Mouse (Mus musculus) E14TG2a.4 (cell line): Measurements from ENCODE around the gene Ift20.
"Not testable (repeated sequence)": the region's sequence is repeated elsewhere in the genome, so short reads cannot be mapped to it uniquely, and the experiment has no call there.

Experiments used
- H3K27me3 ChIP-seq: 2 replicates; pipeline ENCODE4 v1.6.1; 2014; ENCODE audit warnings: low read length, control low read depth; ENCODE audit not compliant: insufficient read depth
- H3K36me3 ChIP-seq: 2 replicates; pipeline ENCODE4 v1.6.1; 2014; ENCODE audit warnings: low read length, control low read depth; ENCODE audit not compliant: insufficient read depth
- H3K4me1 ChIP-seq: replicated peaks from 2 replicates; pipeline ENCODE4 v1.6.1; 2014; ENCODE audit warnings: low read depth, low read length, control low read depth
- H3K4me3 ChIP-seq: replicated peaks from 2 replicates; pipeline ENCODE4 v1.5.1; 2014; ENCODE audit warnings: mild to moderate bottlenecking, low read length
- H3K9me3 ChIP-seq: 2 replicates; pipeline ENCODE4 v1.6.1; 2014; ENCODE audit warnings: low read length, control low read depth
- CTCF ChIP-seq: conservative IDR thresholded peaks from 2 replicates; pipeline ENCODE4 v1.5.1; 2014; ENCODE audit warnings: low read length
- NANOG ChIP-seq: IDR thresholded peaks from 2 replicates; pipeline ENCODE4 v1.6.1; 2014; ENCODE audit warnings: borderline replicate concordance, low read length, mixed read lengths
- POU5F1 ChIP-seq: IDR thresholded peaks from 2 replicates; pipeline ENCODE4 v1.6.1; 2014; ENCODE audit warnings: low read length, borderline replicate concordance

Ift20 gene

DNA sequence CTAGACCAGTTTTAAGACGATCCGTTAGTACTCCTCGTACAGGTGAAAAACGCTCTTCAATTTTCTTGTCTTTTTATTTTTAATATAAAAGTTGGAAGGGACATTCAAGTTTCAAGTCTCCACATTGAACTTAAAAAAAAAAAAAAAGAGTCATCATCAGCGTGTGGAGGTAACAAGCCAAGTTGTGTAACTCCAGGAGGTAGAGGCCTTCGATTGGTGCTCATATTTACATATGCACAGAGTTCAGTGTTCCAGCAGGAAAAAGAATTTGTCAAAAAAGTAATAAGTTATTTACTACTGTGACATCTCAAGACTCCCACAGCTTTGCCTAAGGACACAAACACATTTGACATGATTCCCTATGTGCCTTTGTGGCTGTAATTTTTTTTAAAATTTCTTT, 31.5 kb downstream of the Ift20 start:
- Histone ChIP-seq H3K4me3 (no peak overlapping the region), H3K36me3 (peaks cover 53% of the 10 kb centered on the region), H3K4me1 (no peaks in the 10 kb centered on the region), H3K9me3 (no peaks in the 10 kb centered on the region), H3K27me3 (no peaks in the 10 kb centered on the region)
- TF ChIP-seq CTCF (no peak), NANOG (no peak), POU5F1 (no peak)

- TF ChIP-seq NANOG = no peak
- no peak for TF ChIP-seq POU5F1
- no peak for TF ChIP-seq CTCF
- no peaks in the 10 kb centered on the region for H3K27me3 ChIP-seq
- no peak overlapping the region for H3K4me3 ChIP-seq
- no peaks in the 10 kb centered on the region for H3K9me3 ChIP-seq
- no peaks in the 10 kb centered on the region for H3K4me1 ChIP-seq
- peaks cover 59% of the 10 kb centered on the region for H3K36me3 ChIP-seq
Observed at GRCm38 (mm10) chr11:78568827-78569226, 32.7 kb downstream of the Ift20 start.

DNA sequence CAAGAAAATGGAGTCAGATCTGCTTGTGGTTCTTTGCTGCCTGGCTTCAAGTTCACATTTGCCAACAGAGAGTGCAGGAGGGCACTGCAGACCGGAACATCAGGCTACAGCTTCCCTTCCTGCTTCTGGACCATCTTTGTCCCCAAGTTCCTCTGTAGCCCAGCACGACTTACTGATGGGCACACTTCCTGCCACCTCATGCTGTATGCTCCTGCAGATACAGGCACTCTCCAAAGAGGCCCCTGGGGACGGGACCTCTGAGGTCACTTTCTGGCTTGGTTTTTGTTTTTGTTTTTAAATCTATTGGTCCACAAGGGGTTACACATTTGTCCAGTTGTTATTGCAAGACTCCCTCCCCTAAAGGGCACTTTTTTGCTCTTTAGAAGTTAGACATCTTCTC, 33.6 kb downstream of the Ift20 start:
- H3K36me3 ChIP-seq = peaks cover 65% of the 10 kb centered on the region
- H3K4me1 ChIP-seq = no peaks in the 10 kb centered on the region
- H3K4me3 ChIP-seq = no peak overlapping the region
- no peak for TF ChIP-seq NANOG
- TF ChIP-seq POU5F1 = no peak
- TF ChIP-seq CTCF = no peak
- H3K27me3 ChIP-seq = no peaks in the 10 kb centered on the region
- no peaks in the 10 kb centered on the region for H3K9me3 ChIP-seq

DNA sequence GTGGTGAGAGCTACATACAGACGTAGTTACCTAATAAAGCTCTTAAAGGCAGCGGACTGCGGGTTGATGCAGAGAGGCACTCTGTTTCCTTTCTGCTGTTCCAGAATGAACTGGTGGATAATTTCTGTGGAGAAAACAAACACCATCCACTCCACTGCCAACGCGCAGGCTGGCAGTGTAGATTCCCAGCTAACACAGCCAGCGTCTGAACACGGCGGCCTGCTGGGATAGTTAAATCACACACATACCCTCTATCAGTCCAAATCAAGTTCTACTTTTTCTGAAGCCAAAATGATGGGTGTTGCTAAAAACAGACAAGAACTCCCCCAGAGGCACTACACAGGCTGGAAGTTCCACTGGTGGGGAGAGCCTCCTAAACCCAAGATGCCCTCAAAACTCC, 35.3 kb downstream of the Ift20 start:
- Histone ChIP-seq H3K36me3 (peaks cover 68% of the 10 kb centered on the region), H3K4me3 (no peak overlapping the region), H3K9me3 (no peaks in the 10 kb centered on the region), H3K4me1 (no peaks in the 10 kb centered on the region), H3K27me3 (no peaks in the 10 kb centered on the region)
- no peak for TF ChIP-seq NANOG
- no peak for TF ChIP-seq CTCF
- TF ChIP-seq POU5F1 = no peak

GRCm38 (mm10) chr11:78571854-78572253, 35.7 kb downstream of the Ift20 start:
- no peaks in the 10 kb centered on the region for H3K4me1 ChIP-seq
- no peak for TF ChIP-seq CTCF
- H3K9me3 ChIP-seq = no peaks in the 10 kb centered on the region
- peaks cover 68% of the 10 kb centered on the region for H3K36me3 ChIP-seq
- H3K27me3 ChIP-seq = no peaks in the 10 kb centered on the region
- H3K4me3 ChIP-seq = no peak overlapping the region

- H3K4me3 ChIP-seq, H3K9me3 ChIP-seq, H3K4me1 ChIP-seq, H3K27me3 ChIP-seq: not testable (repeated sequence)
- peaks cover 77% of the 10 kb centered on the region for H3K36me3 ChIP-seq
Observed at GRCm38 (mm10) chr11:78574031-78574430, 37.9 kb downstream of the Ift20 start.

- H3K27me3 ChIP-seq = no peaks in the 10 kb centered on the region
- H3K4me3 ChIP-seq = no peak overlapping the region
- no peaks in the 10 kb centered on the region for H3K4me1 ChIP-seq
- no peak for TF ChIP-seq POU5F1
- no peak for TF ChIP-seq CTCF
- no peak for TF ChIP-seq NANOG
- peaks cover 75% of the 10 kb centered on the region for H3K36me3 ChIP-seq
- no peaks in the 10 kb centered on the region for H3K9me3 ChIP-seq
Observed at GRCm38 (mm10) chr11:78574536-78574935, 38.4 kb downstream of the Ift20 start.

DNA sequence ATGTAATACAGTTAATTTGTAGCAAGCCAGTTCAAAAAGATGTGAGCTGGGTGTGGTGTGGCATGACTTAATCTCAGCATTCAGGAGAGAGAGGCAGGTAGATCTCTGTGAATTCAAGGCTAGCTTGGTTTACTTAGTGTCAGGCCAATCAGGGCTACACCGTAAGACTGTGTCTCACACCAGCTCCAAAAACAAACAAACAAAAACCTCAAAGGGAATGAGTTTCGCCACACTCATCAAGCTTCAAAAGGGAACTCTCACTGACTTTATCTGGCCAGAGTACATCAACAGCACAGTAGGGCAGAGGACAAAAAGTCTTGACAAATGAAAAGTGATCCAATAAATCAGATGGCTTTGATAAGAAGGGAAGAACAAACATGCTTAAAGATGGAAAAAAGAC, 38.8 kb downstream of the Ift20 start:
- TF ChIP-seq POU5F1 (no peak), NANOG (no peak), CTCF (no peak)
- Histone ChIP-seq H3K4me1 (no peaks in the 10 kb centered on the region), H3K4me3 (no peak overlapping the region), H3K9me3 (no peaks in the 10 kb centered on the region), H3K27me3 (no peaks in the 10 kb centered on the region), H3K36me3 (peaks cover 73% of the 10 kb centered on the region)

GRCm38 (mm10) chr11:78582848-78583247, 46.7 kb downstream of the Ift20 start:
- H3K27me3 ChIP-seq = no peaks in the 10 kb centered on the region
- no peaks in the 10 kb centered on the region for H3K9me3 ChIP-seq
- peaks cover 60% of the 10 kb centered on the region for H3K36me3 ChIP-seq
- TF ChIP-seq POU5F1 = no peak
- TF ChIP-seq CTCF = no peak
- no peak for TF ChIP-seq NANOG
- no peaks in the 10 kb centered on the region for H3K4me1 ChIP-seq
- no peak overlapping the region for H3K4me3 ChIP-seq
